Mouse (Mus musculus) CH12.LX (cell line): ENCODE results near the gene Lep.

Source experiments
- CTCF ChIP-seq, 2 experiments: IDR thresholded peaks in 1 of 2; conservative IDR thresholded peaks in 1 of 2; 2 replicates each; pipeline ENCODE4 v1.5.1; 2011 to 2012; ENCODE audit warnings: low read depth in 2 of 2, low read length in 2 of 2, improper control_type of control experiment in 1 of 2, inconsistent platforms in 1 of 2, mild to moderate bottlenecking in 1 of 2, moderate library complexity in 1 of 2
- EP300 ChIP-seq: IDR thresholded peaks from 2 replicates; pipeline ENCODE4 v1.6.1; 2011; ENCODE audit warnings: low read length, improper control_type of control experiment
- GABPA ChIP-seq: IDR thresholded peaks from 2 replicates; pipeline ENCODE4 v1.6.1; 2012; ENCODE audit warnings: low read depth, low read length, improper control_type of control experiment, inconsistent platforms; ENCODE audit not compliant: insufficient replicate concordance
- JUND ChIP-seq: conservative IDR thresholded peaks from 2 replicates; pipeline ENCODE4 v1.6.1; 2011; ENCODE audit warnings: low read depth, low read length, improper control_type of control experiment
- MAFK ChIP-seq: IDR thresholded peaks from 2 replicates; pipeline ENCODE4 v1.6.1; 2011; ENCODE audit warnings: low read length, improper control_type of control experiment; ENCODE audit not compliant: insufficient replicate concordance
- MEF2A ChIP-seq: IDR thresholded peaks from 2 replicates; pipeline ENCODE4 v1.6.1; 2014; ENCODE audit warnings: low read depth, mild to moderate bottlenecking, inconsistent platforms, low read length, improper control_type of control experiment, borderline replicate concordance
- POLR2A ChIP-seq: IDR thresholded peaks from 2 replicates; pipeline ENCODE4 v1.6.1; 2011; ENCODE audit warnings: low read depth, mild to moderate bottlenecking, improper control_type of control experiment, low read length
- TCF12 ChIP-seq: IDR thresholded peaks from 2 replicates; pipeline ENCODE4 v1.6.1; 2014; ENCODE audit warnings: low read depth, mild to moderate bottlenecking, inconsistent platforms, low read length, improper control_type of control experiment
- ZC3H11A ChIP-seq: IDR thresholded peaks from 2 replicates; pipeline ENCODE4 v1.6.1; 2012; ENCODE audit warnings: low read depth, mild to moderate bottlenecking, inconsistent platforms, low read length, improper control_type of control experiment
- ZMIZ1 ChIP-seq: IDR thresholded peaks from 2 replicates; pipeline ENCODE4 v1.6.1; 2012; ENCODE audit warnings: low read depth, mild to moderate bottlenecking, inconsistent platforms, low read length, improper control_type of control experiment

- no peak for TF ChIP-seq EP300
- TF ChIP-seq CTCF (conservative IDR thresholded peaks at IDR 0.05 in 1 of 2, IDR thresholded peaks at IDR 0.05 in 1 of 2; ENCODE audit: low read depth in 2 of 2, low read length in 2 of 2): no peak
- no peak for TF ChIP-seq TCF12
- TF ChIP-seq MAFK: no peak
- no peak for TF ChIP-seq ZC3H11A
- TF ChIP-seq MEF2A: no peak
- TF ChIP-seq ZMIZ1: no peak
- TF ChIP-seq POLR2A: no peak
- TF ChIP-seq JUND: no peak
- no peak for TF ChIP-seq GABPA
Measured at GRCm38 (mm10) chr6:29108376-29108775, 48.4 kb downstream of the Lep start.
